Mouse (Mus musculus) c-Kit-positive CD71-negative TER-119-negative erythroid progenitor cells, embryonic 14.5 days (primary cell): ENCODE data around the gene Ythdf1.

ENCODE experiments used
- DNase-seq: peaks from one replicate; pipeline ENCODE4 v3.0.0-alpha.2; 2013; ENCODE audit warnings: low read depth

Ythdf1 gene

DNA sequence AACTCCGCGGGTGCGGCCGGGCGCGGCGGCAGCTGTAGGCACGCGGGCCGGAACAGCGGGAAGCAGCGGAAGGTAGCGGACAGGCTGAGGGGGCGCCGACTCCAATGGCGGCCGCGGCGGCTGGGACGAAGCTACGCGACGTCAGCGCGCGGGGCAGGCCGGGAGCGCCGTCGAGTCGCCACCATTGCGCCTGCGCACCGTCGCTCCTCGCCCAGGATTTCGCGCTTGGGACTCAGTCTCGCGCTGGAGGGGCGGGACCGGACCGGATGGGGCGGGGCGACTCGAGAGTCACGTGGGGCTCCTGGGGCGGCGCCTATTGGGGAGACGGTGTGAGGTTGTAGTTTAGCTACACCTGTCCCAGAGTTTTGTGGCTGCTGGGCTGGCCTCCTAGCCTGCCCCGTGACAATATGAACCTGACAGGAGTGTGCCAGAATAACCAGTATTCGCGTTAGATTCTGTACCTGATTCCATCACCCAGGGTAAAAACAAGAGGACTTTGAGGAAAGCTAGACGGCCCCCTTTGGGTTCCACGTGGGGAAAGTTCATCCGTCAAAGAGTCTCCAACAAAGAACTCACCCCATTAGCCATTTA, at the start of gene Ythdf1:
Ythdf1 (minus strand) TSS at position 140 of the 591 bp plus-strand sequence.
- peak; percentile 96 for DNase-seq

DNA sequence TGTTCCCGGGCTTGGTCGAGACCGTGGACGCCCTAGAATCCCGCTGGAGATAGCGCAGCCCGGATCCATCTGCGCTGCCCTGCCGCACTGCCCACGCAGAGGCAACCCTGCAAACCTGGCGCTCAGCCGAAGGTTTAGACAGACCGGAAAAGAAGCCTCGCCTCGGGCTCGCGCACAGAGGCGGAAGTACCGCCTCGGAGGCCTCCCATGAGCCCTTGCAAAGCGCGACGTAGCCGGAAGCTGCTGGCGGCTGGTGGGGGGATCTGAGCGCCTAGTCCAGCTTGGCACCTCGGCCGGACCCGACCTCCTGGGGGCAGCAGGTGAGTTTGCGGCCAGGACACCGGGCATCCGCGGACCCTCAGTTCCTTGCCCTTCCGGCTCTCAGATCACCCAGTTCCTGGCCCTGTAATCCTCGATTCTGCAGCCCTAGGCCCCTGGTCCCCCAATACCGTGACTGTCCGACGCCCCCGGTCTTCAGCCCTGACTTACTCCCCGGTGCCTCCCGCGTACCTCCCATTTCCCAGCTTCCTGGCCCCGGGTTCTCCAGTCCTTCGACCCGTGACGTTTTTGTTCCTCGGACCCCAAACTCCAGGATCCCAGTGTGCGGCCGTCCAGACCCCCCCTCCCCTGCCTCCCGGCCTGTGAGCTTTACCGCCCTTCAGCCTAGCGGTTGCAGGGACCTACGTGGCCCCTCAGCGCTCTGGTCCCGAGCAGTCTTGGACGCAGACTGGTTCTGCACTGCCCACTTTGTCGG, 46.4 kb upstream of the Ythdf1 start, which contains the start of gene Arfgap1:
Arfgap1 (plus strand) TSS at position 216 of the 754 bp plus-strand sequence.
- DNase-seq, result peak; percentile 80

DNA sequence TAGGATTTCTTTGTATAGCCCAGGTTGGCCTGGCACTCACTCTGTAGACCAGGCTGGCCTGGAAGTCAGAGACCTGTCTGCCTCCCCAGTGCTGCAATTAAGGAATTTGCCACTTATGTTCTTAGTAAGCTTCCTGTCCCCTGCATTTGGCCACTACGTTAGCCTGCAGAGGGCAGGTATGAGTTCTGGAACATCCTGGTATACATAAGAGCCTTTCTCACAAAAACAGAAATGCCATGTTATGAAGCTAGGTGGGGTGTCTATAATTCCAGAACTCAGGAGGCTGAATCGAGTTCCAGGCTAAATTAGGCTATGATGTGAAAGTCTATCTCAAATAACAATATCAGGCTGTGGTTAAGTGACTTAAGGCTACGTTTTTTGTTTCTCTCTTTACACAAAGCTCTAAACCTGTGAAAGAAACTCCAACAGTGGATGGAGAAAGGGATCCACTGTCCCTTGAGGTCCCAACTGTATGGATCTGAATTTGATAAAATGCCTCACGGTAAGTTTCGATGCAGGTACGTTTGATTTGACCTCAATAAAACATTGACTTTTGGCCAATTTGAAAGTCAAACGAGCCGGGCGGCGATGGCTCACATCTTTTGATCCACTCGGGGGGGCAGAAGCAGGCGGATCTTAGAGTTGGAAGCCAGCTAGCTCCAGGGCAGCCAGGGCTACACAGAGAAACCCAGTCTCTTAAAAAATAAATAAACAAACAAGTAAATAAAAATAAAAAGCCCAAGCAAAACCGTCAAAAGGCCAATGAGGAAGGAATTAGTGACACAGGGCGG, 45.5 kb upstream of the Ythdf1 start:
- peak; percentile 24 for DNase-seq

DNA sequence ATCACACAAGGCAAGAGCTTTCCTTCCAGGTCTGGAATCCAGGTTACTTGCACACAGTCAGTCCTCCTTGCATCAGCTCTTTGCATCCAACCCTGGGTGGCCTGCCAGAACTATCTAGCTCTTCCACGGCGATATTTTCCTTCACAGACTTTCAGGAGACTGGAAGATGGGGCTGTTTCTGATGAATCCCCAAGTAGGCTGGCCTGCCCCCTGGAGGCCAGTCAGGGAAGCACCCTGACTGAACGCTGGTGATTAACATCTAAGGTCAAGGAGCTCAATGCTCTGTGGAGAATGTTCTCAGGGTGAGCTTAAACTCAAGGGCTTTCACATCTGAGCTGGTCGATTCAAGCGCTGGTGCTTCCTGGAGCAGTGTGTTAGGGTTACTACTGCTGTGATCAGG, 43.2 kb upstream of the Ythdf1 start:
- peak; percentile 62 for DNase-seq

DNA sequence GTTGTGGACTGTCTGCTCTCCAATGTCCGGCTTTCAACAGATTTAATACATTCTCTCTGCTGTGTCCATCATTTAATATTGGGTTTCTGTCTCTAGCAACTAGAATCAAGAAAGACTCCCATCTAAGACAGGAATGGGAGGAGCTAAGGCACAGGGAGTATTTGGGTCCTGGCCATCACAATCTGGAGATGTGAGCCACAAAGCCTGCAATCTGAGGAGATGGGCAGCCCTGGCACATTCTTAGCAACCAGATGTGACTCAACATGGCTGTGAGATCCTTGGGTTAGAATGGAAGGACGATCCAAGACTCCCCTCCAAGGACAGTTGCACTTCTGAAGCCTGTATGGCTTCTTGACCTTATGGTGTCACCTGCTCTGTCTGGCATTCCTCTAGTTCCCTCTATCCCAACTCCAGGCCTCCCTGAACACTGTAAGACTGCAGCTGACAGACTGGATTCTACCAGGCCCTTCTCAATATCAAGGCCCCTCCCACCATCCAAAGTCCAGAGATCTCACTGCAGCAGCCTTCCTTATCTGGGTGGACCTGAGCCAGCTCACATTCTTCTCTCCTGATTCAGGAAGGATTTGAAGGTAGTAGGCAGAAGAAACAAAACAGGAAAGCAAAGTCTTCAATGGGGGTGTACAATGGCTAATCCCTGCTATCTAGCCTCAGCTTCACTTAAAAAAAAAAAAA, 42.0 kb upstream of the Ythdf1 start:
- DNase-seq, result no peak

DNA sequence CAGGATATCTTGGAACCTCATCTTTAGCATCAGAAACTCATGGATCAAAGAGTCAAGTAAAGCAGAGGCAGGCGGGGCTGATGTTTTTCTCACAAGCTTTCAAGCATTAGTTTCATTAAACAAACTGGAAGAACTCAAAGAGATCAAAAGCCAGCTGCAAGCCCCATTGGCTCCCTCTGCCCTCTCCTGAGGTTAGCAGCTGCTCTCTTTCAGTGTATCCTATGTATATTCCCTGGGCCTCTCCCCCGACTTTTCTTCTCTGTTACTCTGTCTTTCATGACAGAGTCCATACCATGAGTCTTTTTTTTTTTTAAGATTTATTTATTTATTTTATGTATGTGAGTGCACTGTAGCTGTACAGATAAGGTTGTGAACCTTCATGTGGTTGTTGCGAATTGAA, 39.4 kb upstream of the Ythdf1 start:
- no peak for DNase-seq

DNA sequence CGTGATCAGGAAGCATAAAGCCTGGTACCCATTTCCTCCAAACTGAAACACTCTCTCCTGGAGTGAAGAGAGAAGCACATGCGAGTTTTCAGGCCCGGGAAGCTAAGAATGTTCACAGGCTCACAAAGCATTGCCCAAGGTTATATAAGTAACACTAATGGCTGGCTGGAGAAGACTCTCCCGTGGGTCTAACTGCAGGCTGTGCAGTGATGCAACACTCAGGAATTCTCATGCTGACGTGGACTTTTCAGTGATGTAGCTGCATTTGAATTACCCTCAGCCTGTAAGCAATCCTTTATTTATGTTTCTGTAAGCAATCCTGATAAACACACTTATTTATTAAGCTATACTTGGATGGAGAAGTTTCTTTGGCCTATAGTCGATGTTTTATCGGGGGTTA, 38.9 kb upstream of the Ythdf1 start:
- DNase-seq, result no peak

DNA sequence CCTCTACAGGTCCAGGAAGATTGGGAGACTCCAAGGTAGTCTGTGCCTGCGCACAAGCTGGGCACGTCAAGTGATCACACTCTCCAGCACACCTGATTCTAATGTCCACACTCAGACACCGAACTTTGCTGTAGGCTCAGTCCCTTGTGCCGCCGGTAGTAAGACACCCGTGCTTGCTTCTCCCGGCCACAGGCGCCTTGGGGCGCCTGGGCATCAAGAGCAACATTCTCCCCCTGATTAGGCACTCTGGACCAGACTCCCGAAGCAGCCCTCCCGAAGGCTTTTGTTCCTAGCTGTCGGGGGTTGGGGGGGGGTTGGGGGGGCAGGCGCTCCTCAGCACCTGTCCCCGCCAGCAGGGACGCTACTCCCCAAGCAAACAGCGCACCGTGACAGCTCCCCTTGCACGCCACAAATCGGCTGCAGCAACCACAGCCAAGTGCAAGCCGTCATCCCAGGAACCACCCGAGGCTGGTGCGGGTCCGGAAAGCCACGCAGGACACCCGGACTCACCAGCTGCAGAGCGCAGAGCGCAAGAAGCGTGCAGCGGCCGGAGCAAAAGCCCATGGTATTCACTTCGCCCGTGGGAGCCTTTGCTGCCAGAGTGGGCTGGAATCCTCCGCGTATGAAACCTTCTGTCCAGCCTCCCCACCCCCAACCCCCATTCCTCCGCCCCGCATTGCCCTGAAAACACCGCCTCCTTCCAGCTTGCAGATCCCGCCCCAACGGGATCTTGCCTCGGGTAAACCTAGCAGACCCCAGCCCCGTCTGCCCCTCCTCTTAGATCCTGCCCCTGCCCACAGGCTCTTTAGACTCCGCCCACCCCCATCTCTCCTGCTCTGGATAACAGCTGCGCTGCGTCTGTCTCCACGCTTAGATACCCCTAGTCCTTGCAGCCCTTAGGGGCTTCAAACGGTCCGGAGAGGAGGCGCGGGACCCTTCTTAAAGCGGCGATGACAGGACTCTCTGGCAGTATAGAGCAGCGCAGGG, 33.6 kb upstream of the Ythdf1 start, which contains the start of gene Nkain4:
Nkain4 (minus strand) TSS at position 639 of the 987 bp plus-strand sequence.
- no peak for DNase-seq

DNA sequence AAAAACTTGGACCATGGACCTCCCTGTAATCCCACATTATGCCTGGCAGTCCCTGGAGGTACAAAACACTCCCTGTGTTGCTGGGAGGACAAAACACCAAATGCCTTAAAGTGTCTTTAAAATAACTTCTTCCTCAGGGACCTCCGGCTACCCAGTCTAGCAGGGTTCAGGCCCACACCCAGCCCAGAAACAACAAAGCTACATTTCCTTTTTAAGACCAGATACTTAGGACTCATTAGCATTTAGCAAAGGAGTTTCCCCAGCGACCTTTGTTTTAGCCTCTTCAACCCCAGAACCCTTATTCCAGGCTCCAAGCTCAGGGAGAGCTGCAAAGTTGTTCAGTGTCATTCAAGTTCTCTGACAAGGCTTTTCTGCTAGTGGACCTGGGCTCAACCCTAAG, 32.9 kb upstream of the Ythdf1 start:
- DNase-seq, result no peak

DNA sequence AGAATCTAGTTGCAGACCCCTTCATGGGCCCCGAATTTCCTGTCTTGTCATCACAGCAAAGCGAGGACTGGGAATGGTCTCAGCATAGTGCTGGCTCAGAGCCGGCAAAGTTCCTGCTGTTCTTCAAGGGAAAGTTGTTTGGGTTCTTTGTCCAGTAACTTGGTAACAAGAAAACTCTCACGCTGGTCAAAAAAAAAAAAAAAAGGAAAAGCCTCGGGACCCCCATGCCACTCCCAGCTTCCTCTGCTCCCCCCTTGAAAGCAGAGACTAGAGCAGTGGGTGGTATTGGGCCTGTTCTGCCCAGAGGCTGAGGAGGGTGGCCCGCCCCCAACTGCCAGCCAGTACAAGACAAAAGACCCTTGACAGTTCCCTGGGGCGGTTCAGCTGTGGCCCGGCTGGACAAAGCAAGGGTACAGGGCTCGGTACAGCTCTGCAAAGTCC, 32.0 kb upstream of the Ythdf1 start:
- no peak for DNase-seq

DNA sequence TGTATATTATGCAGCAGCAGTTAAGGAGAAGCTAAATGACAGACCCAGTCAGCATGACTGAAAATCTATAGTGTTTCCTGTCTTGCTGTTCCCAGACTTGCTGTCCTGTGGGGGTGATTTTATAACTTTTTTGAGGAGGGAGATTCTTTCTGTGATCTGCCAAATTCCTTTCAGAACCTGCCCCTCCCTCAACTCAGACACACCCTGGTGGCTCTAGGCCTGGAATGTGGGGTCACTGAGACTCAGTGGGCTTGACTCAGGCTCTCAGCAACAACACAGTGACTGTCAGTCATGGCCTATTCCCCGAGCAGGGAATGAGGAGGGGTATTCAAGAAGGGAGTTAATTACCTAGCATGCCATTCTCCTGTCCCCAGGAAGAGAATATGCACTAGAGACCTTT, 29.2 kb upstream of the Ythdf1 start:
- DNase-seq, result no peak

DNA sequence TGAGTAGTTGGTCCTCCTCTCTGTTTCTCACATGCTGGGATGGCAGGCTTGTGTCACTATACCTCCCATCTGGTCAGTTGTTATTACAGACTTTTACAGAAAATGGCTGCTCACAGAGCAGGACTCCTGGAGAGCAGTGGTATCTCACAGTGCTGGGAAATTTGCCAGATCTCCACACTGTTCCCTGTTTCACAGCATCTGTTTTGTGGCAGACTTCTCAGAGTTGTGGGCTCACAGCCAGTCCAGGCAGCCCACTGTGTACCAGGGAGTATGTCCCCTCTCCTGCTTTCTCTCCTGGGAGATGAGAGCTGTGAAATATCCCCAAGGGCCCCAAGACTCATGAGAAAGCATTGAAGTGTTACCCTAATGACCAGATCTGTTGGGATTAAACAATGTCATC, 21.1 kb upstream of the Ythdf1 start:
- no peak for DNase-seq

DNA sequence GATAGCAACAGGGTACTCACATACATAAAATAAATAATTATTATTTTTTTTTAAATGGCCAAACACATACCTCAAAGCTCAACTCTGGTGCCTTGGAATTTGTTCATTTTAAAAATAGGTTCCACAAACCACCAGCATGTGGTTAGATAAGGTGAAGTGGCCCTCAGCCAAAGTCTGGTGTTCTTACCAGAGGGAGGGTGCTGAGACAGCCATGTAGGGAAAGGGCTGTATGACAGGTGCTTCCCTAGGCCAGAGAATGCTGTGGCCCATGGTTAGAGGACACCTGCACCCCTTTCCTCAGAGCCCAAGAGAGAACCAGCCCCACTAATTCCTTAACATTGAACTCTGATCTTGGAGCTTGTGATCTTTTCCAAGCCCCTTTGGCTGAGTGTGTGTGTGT, 19.4 kb upstream of the Ythdf1 start:
- DNase-seq, result no peak

DNA sequence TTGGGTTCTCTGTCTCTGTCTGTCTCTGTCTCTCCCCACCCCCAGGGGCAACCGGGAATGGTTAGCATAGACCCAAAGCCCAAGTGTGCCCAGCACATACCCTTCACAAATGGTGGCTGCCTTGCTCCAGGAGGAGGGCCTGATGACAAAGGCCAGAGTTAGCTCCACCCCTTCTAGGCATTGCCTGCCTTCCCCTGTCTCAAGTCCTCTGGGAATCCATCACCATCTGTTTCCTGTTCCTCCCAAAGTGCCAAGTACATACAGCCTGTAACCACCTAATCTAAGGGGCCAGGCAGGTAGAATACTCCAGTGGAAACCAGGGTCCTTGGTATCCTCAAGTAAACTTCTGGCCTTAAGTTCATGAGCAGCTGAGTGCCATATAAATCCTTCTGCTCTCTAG, 11.7 kb upstream of the Ythdf1 start:
- no peak for DNase-seq

DNA sequence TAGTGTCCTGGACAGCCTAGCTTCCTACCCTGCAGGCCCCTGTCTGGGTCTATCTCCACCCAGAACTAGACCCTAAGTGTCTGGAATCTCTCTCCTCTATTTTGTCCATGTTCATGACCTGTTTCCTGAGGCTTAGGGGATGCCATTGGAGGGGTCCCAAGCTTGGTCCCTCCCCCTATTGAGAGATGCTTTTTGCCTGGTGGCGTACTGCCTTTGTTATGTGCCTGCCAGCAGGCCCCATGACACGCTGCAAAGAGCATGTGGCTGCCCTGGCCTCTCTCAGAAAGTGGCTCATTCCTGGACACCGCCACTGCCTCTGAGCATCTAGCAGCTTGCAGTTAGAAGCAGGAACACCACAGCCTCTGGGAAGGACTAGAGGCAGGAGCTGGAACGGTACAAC, 8.0 kb upstream of the Ythdf1 start, which contains the start of gene Birc7:
Birc7 (plus strand) TSS at position 301 of the 400 bp plus-strand sequence.
- DNase-seq, result no peak

DNA sequence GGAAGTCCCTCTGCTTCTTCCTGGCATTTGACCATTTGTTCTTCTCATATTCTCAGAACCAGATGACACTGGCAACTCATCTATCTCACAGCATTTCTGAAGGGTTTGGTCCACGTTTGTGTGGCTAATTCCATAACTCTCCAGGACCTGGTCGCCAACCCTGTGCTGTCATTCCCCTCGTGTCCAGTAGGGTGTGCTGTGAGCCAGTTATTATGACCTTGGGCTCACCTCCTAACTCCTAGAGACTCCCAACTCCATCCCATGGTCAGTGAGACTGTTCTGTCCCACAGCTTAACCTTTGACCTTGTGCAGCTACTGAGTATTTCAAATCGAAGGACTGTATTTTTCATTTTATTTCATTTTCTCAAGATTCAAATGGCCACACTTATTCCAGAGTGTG, 4.4 kb upstream of the Ythdf1 start:
- DNase-seq, result peak; percentile 55

DNA sequence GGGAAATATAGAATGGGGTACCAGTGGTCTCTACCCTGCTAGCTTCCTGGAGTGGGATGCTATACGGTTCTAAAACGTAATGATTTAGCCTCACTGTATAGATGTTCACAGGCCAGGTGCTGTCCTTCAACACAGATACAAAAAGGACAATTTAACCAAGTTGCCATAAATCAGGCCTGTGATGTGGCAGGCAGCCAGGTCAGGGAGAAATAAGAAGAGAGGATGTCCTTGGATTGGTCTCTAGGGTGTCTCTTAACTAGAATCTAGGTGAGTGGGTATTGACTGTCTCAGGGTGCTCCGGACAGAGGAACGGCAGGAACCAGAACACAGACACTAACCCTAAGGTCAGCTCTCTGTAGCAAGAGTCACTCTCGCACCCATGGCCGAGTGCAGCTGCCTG, 2.0 kb upstream of the Ythdf1 start:
- DNase-seq, result no peak

DNA sequence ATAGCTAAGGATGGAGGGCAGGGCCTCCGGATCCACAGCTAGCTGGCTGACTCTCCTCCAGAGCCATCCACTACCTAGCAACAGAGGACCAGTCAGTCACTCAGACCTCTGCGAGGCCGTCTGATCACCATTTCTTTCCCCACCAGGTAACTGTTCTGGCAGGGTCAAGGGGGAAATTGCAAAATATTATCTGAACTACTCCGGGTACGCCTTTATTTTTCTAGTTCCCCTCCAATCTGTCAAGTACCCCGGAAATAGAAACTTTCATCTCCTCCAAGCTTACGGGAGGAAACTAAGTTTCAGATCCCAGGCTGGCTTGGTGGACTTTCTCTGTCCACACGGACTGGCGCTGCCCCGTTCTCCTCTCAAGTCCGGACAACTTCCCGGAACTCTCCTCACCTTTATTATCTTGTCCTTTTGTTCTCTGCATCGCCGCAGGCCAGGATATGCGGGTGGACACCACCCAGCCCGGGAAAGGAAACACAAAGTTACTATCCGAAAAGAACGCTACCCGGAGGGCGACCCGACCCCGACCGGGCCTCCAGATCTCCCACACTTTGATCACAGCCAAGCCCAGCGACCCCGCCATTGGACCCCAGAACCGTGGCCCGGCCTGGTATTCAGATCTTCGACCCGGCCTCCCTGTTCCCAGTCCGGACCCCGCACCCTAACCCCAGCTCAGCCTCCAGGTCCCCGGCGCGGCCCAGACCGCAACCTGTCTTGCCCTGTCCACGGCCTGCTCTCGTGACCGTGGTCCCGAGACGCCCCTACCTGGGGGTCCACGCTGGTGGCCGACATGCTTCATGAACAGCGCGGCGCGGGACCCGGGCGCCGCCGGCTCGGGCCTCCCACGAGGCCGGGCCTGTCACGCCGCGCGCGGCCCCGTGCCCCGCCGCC, 588 bp downstream of the Ythdf1 start:
- DNase-seq, result no peak

DNA sequence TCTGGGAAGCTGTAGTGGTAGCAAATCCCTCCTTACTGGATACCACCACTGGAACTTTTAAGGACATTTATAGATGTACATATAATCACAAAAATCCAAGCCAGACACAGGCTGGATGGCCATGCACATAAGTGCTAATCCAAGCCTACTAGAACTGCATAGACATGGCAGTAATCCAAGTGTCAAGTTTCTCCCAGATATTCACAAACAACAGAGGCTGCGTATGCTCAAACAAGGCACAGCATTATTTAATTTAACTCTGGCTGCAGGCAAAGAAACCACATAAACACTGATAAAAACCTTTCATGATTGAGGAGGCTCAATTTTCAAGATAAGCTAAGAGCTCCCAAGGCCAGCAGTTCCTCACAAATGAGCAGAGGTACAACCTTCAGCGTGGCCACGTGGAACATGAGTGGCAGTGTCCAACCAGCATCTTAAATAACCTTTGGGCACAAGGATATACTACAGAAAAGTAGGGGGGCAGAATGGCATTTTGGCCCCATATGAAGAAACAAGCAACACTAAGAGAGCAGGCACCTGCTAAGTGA, 4.8 kb downstream of the Ythdf1 start:
- no peak for DNase-seq

DNA sequence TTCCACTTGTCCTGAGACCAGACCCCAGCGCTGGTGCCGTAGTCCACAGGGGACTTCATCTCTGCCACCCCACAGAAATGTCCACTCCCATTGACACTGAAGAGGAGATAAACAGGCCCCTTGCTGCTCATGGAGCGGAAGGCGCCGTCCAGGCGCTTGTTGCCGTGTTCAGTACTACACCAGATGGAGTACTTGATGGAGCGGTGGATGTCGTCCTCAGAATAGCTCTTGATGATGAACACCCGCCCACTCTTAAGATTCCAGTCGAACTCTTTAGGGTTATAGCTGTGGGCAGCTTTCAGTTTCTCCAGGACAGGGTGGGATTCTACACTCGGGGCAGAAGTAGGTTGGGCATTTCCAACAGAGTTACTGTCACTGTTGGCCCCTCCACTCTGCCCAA, 9.8 kb downstream of the Ythdf1 start:
- DNase-seq, result no peak
